Mouse (Mus musculus) layer of hippocampus, postnatal 14 days (tissue): Measurements from ENCODE around the gene Ppp1r27. TPM values are rescaled to one million over a fixed set of nuclear protein-coding genes. Genes with fewer than 3 reads are reported as not detected.

Experiments
- DNase-seq, 2 experiments: peaks; one replicate each; pipeline ENCODE4 v3.0.0; 2021 to 2022; ENCODE audit warnings: low spot score in 2 of 2, mixed read lengths in 1 of 2
- total RNA-seq, 2 experiments: library from RNA; stranded (reverse); gene quantifications; 2 replicates each; pipeline ENCODE4 v1.2.3; 2021

The Ppp1r27 gene
- total RNA-seq, 2 experiments from 2014 or later, result not detected

GRCm38 (mm10) chr11:120548786-120549167, 2.2 kb downstream of the Ppp1r27 start:
- no peak for DNase-seq

DNA sequence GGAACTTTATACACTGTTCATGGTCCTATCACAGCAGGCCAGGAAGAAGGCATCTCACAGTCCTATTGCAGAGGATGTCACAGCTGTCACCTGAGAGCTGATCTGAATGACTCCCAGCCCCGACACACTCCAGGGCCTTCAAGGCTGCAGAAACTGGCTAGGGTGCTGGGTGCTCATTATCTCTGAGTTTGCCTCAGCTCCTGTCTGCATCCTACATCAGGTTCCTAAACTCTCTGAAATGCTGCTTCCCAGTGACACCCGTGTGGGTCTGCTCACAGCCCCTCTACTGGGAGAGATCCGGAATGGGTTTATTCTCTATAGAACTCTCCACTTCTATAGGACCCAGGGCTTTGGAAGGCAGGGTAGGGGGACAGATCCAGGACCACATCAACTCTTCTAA, 2.7 kb downstream of the Ppp1r27 start:
- DNase-seq, result no peak

DNA sequence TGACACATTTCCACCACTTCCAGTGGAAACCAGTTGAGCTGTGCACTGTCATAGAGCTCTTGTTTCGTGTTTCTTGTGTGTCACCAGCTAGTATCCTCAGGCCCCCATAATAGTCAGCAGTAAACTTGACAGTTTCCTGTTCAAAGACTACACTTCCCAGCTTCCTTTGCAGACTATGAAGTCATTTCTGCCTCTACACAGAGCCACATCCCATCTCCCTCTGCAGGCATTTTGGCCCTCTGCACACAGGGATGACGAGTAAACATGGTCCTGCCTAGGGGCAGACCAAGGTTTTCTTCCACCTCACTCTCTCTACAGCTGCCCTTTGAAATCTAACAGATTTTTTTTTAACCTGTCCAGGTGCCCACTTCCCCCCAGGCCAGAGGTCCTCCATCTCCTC, 3.5 kb downstream of the Ppp1r27 start:
- peak in 1 of 2 experiments; percentile 10 for DNase-seq

GRCm38 (mm10) chr11:120545964-120546363, 5.0 kb downstream of the Ppp1r27 start:
- DNase-seq, result no peak

DNA sequence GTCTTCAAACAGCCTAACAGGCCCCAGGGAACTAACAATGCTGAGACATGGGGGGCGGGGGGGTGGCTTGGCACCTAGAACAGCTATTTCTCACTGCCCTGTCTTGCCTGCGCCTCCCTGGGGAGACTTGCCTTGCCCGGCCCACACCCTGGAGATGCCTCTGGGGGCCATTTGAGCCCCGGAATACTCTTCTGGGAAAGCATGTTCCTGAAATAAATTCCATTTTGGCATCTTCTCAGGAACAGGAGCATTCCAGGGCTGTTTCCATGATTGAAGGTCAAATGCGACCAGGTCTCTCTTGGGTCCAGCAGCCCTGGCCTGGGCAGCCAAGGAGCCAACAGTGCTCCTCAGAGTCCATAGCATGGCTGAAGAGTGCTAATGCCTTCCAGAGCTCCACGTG, 8.6 kb downstream of the Ppp1r27 start:
- no peak for DNase-seq

DNA sequence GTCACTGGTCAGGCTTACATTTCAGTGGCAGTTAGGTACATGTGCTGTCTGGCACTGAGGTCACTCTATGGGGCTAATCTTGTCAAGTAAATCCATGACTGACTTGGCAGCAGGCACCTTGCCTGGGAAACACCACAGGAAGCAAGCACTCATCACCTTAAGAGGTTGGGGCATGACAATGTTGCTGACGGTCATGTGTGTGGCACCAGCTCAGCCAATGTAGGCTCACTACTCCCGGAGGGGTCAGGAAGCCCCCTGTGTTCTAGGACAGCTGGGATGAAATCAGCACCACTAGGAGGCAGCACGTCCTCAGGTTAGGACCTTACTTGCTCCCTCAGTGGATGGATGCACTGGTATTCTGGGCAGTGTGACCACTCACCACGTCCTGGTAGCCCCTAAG, 9.0 kb downstream of the Ppp1r27 start:
- DNase-seq, result no peak

DNA sequence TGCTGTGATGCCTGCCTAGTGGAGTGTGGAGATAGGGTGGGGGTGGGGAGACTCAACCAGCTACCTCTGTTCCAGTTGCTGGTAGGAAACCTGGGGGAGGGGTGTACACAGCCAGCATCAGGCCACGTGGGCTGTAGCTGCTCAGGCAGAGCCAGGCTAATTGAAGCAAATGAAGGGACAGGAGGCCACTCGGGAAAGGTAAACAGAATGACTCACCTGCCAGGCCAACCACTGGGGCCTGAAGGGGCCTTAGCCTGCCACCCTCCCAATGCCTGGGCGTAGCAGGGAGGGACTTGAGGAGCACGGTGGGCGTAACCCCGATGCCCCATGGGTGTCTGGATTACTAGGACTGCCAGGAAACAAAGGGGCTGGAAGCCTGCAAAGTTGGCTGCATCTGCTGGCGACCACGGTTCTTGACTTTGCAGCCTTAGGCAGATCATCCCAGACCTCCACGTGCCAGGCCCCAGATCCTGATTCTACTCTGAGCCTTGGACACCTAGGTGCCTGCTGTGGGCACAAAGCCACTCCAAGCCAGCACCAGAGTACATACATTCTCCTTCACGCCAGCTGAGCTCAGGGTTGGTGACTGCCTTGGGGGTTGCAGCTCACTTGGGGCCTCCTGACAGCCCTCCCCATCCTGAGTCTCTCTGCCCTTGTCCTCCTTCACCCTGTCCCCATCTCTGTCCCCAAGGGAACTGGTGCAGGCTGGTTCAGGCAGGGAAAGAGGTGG, 11.5 kb downstream of the Ppp1r27 start:
- DNase-seq, result no peak

DNA sequence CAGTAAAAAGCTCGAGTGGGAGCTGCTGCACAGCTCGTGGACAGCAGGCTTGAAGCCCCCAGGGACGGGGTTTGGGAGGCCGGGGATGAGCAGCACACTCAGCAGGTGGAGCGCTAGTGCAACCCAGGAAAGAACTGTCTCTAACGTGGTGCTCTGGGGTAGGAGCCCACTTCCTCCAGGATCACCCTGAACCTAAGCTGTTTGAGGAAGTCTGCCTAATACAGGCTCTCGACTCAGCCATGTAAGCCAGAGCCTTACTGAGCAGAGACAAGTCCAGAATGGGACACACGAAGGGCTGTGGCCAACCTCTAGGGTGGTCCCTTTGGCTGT, 12.0 kb downstream of the Ppp1r27 start:
- no peak for DNase-seq

DNA sequence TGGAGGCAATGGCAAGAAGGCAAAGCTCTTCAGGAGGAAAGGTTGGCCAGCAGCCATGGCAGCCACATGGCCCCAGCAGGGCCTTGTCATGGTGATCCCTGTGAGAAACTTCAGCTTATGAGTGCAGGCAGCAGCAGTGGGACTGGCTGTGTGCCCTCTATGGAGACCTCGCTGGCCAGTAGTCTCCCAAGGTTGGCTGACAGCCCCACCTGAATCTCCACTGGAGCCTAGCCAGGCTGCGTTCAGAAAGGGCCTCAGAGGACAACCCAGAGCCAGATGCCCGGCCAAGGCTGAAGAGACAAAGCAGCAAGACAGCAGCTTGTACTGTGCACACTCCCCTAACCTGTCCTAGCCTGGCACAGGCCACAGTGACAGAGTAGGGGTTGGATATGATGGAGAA, 12.4 kb downstream of the Ppp1r27 start:
- peak in 1 of 2 experiments; percentile 35 for DNase-seq

- DNase-seq, result no peak
These were observed 15.1 kb downstream of the Ppp1r27 start for GRCm38 (mm10) chr11:120535804-120536203.

DNA sequence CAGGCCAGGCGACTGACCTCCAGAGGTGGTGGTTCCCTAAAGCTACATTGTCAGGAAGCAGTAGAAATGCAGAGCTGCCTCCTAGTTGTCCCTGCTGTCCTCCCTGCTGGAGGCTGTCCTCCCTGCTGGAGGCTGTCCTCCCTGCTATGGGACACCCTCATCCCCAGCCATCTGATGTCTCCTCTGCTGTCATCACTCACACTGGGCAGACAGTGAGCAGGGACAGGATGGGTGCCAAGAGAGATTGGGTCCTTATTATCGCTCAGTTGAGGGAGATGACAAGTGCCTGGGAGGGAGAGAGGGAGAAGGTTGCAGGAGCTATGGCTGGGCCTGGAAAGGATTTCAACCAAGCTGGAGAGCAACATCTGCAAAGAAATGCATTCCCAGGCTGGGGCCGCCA, 15.8 kb downstream of the Ppp1r27 start:
- DNase-seq, result no peak

DNA sequence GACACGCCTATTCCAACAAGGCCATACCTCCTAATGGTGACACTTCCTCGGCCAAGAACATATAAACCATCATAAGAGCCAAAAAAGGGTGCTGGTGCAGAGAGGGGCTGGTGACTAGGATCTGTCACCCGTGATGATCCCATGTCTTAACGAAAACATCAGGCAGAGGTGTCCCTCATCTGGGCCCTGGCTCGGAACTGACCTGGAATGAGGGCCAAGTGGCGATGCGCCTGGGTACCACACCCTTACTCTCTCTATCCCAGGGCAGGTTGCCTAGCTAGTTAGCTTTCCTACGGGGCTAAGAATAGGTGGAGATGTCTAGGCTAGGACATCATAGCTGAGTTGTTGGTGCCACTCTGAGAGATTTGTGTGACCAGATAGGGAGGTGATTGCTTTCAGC, 16.8 kb downstream of the Ppp1r27 start:
- no peak for DNase-seq

DNA sequence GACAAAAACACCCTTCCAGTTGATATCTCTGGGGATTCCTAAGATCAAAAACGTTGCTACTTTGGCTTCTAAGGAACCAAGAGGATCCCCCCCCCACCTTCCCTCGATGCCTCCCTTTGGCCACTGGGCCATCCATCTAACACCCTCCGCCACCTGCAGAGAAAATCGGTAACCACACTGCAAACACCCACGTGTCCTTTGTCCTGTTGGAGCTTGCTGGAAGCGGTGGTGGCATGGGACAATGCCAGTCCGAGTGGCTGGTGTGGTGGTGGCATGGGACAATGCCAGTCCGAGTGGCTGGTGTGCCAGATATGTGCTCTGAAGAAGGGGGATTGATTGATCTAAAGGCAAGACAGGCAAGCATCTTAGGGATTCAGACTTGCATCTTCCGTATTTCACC, 19.3 kb downstream of the Ppp1r27 start:
- DNase-seq, result no peak

DNA sequence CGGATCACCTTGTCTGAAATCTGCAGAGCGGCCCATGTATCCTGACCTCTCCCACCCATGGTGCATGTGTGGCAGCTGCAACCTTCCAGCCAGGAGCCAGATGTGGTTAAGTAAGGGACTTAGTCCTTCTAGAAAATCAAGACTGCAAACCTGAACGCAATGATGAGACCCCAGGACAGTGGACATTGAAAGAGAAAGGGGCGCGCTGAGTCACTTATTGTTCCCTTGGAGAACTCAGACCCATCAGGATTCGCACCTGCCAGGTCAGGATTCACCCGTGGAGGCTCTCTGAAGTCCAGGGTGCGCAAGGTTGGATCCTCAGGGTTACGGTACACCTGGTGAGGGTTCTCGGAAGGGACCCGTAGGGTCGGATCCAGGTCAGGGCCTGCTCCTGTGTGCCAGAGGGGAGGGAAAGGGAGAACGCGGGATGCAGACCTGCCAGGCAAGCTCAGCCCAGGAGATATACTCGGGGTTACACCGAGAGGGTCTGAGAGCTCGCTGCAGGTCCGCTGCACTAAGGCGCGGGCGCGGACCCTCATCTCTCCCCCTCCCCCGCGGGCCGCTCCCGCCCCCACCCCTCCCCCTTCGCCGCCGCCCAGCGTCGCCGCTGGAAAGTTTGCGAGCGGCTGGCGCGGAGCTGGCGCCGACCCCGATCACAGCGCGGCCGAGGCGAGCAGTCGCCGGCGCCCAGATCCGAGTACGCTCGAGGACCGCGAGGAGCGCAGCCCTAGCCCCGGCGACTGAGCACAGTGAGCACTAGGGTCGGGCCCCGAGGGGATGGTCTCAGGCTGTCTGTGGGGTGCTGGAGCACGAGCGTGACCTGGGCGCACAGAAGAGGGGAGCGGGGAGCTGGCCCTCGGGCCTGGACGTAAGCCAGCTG, 20.6 kb downstream of the Ppp1r27 start, which contains the start of gene Gcgr:
Gene Gcgr (plus strand): TSS at position 615 of the 880 bp plus-strand sequence.
- no peak for DNase-seq

- DNase-seq, result no peak
These were observed 22.0 kb downstream of the Ppp1r27 start for GRCm38 (mm10) chr11:120528903-120529302.

DNA sequence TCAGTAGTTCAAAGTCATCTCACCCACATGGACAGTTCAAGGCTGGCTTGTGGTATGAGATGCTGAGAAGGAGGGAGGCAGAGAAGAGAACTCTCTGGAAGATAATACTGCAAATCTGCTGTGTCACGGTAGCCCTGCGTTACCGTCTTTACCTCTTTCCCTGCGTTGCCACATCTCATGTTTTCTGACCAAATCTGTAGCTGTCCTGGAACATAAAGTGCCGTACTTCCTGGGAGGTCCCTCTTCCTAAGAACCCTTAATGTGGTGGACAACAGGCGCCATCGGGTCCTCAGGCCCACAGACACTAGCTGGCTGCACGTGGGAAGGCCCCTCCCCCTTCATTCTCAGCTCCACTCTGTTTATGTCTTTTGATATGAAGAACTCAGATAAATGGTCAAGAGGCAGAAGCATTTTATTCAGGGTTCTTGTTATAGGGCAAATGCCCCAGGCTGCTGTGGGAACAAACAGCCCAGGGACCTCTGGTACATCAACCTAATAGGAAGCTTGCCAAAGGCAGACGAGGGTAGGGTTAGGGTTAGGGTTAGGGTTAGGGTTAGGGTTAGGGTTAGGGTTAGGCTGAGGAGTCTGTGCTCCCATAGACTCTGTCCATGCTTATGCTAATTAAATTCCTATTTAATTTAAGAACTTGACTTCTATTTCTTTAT, 23.1 kb downstream of the Ppp1r27 start:
- no peak for DNase-seq

DNA sequence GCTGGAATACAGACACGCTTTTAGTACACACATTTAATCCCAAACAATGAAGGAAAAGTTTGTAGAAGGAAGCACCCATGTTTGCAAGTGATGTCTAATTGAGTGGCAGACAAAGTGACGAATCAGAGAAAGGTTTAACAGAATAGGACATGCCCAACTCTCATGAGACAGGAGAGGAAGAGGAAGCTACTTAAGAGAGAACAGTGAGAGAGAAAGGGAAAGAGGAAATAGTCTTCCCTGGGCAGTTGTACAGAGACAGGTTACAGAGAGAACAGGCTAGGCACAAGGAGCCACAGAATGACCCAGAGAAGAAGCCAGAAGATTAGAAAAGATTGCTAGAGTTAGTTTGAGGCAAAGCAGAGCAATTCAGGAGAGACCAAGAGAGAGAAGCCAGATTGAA, 25.0 kb downstream of the Ppp1r27 start:
- no peak for DNase-seq

- no peak for DNase-seq
These were observed 28.4 kb downstream of the Ppp1r27 start for GRCm38 (mm10) chr11:120522581-120522980.

- peak; percentile 39 to 41 for DNase-seq
These were observed 29.9 kb downstream of the Ppp1r27 start for GRCm38 (mm10) chr11:120520967-120521540.

DNA sequence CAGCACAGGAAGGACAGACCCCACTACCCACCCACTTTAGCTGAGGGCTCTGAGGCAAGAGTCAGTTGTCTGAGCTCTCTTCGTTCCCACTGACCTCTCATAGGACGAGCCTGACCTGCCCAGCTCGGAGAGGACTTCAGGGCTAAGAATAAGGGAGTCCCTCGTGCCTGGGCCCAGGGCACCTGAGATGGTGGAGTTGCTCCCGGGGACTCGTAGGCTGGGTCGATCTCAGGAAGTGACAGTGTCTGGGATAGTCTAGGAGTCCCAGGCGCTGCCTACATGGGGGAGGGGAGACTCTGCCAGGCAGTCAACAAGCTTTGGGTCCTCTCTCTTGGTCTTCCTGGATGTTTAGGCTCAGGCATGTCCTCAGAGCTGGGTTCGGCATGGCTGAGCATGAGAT, 30.4 kb downstream of the Ppp1r27 start:
- no peak for DNase-seq

- no peak for DNase-seq
These were observed 31.2 kb downstream of the Ppp1r27 start for GRCm38 (mm10) chr11:120519738-120520137.

DNA sequence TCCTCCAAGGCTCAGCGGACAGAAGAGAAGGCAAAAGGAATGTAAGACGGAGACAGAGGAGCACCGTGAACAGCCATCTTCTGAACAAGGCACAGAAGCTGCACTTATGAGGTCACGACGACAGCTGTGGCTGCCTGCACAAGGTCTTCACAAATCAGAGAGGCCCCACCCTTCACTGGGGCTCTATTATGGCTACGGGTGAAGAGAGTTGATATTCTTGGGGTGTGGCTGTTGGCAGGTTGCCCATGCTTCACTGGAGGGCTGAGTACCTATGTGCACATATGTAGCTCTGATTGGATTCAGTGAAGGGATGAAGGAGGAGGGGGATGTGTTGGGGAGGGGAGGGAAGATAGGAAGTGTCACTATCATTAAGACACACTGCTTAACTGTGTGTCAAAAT, 32.4 kb downstream of the Ppp1r27 start:
- no peak for DNase-seq
